Mouse (Mus musculus): ENCODE measurements around the gene Hist1h4a. TPM values are rescaled to one million over a fixed set of nuclear protein-coding genes. Genes with fewer than 3 reads are reported as not detected.

The Hist1h4a gene
- polyA plus RNA-seq, 1 experiment from 2014 or later, result not detected

Small RNA genes lying within 50 kb of the gene (microRNA-seq; reads per million reads assigned to microRNA genes)
- gene Gm44314 (ENCODE audit: borderline number of aligned reads) (not detected), gene Gm44484 (ENCODE audit: borderline number of aligned reads) (0.34 reads per million)

Other genes starting within 250 kb of the Hist1h4a start
- 2.1 and 3.4 TPM in 2 replicates for gene Hist1h4h, start 230.2 kb downstream of the Hist1h4a start, polyA plus RNA-seq (2014; fragmentation: Nextera tagmentation; extraction: Ambion mirVana)
- gene Hist1h2af, start 227.3 kb downstream of the Hist1h4a start, polyA plus RNA-seq (2014; fragmentation: Nextera tagmentation; extraction: Ambion mirVana), result 1.4 and 2.3 TPM in 2 replicates
- gene Hist1h3g, start 225.8 kb downstream of the Hist1h4a start, polyA plus RNA-seq (2014; fragmentation: Nextera tagmentation; extraction: Ambion mirVana), result 2.8 and 3.1 TPM in 2 replicates
- gene Hist1h2bh, start 217.8 kb downstream of the Hist1h4a start, polyA plus RNA-seq (2014; fragmentation: Nextera tagmentation; extraction: Ambion mirVana), result 0.43 and 0.66 TPM in 2 replicates
- gene Hist1h3f, start 217.2 kb downstream of the Hist1h4a start, polyA plus RNA-seq (2014; fragmentation: Nextera tagmentation; extraction: Ambion mirVana), result 0.19 TPM in 1 of 2 replicates, not detected in the other
- gene Hist1h4f, start 209.6 kb downstream of the Hist1h4a start, polyA plus RNA-seq (2014; fragmentation: Nextera tagmentation; extraction: Ambion mirVana), result not detected in 2 replicates
- gene Hist1h1d, start 208.0 kb downstream of the Hist1h4a start, polyA plus RNA-seq (2014; fragmentation: Nextera tagmentation; extraction: Ambion mirVana), result 0.15 and 0.27 TPM in 2 replicates
- 2.6 and 3.0 TPM in 2 replicates for gene Hist1h3e, start 198.9 kb downstream of the Hist1h4a start, polyA plus RNA-seq (2014; fragmentation: Nextera tagmentation; extraction: Ambion mirVana)
- 27.6 and 34.5 TPM in 2 replicates for gene Hist1h2ae, start 190.0 kb downstream of the Hist1h4a start, polyA plus RNA-seq (2014; fragmentation: Nextera tagmentation; extraction: Ambion mirVana)
- 2.3 and 6.5 TPM in 2 replicates for gene Hist1h2bg, start 189.8 kb downstream of the Hist1h4a start, polyA plus RNA-seq (2014; fragmentation: Nextera tagmentation; extraction: Ambion mirVana)
- 1.3 and 2.6 TPM in 2 replicates for gene Hist1h2bf, start 187.0 kb downstream of the Hist1h4a start, polyA plus RNA-seq (2014; fragmentation: Nextera tagmentation; extraction: Ambion mirVana)
- 0.44 and 1.3 TPM in 2 replicates for gene Hist1h2ad, start 186.8 kb downstream of the Hist1h4a start, polyA plus RNA-seq (2014; fragmentation: Nextera tagmentation; extraction: Ambion mirVana)
- 2.9 and 4.6 TPM in 2 replicates for gene Hist1h3d, start 185.5 kb downstream of the Hist1h4a start, polyA plus RNA-seq (2014; fragmentation: Nextera tagmentation; extraction: Ambion mirVana)
- 42.3 and 51.7 TPM in 2 replicates for gene Hist1h4d, start 179.6 kb downstream of the Hist1h4a start, polyA plus RNA-seq (2014; fragmentation: Nextera tagmentation; extraction: Ambion mirVana)
- gene Hist1h2be, start 140.1 kb downstream of the Hist1h4a start, polyA plus RNA-seq (2014; fragmentation: Nextera tagmentation; extraction: Ambion mirVana), result 1.5 and 2.4 TPM in 2 replicates
- gene Hist1h1e, start 138.7 kb downstream of the Hist1h4a start, polyA plus RNA-seq (2014; fragmentation: Nextera tagmentation; extraction: Ambion mirVana), result 8.4 and 11.1 TPM in 2 replicates
- gene Hist1h2ac, start 77.3 kb downstream of the Hist1h4a start, polyA plus RNA-seq (2014; fragmentation: Nextera tagmentation; extraction: Ambion mirVana), result 0.52 and 0.62 TPM in 2 replicates
- 31.3 and 31.9 TPM in 2 replicates for gene Hist1h2bc, start 77.0 kb downstream of the Hist1h4a start, polyA plus RNA-seq (2014; fragmentation: Nextera tagmentation; extraction: Ambion mirVana)
- gene Hist1h1t, start 65.4 kb downstream of the Hist1h4a start, polyA plus RNA-seq (2014; fragmentation: Nextera tagmentation; extraction: Ambion mirVana), result not detected in 2 replicates
- gene Hist1h4c, start 62.8 kb downstream of the Hist1h4a start, polyA plus RNA-seq (2014; fragmentation: Nextera tagmentation; extraction: Ambion mirVana), result 0.69 and 2.7 TPM in 2 replicates
- gene Hfe, start 50.4 kb downstream of the Hist1h4a start, polyA plus RNA-seq (2014; fragmentation: Nextera tagmentation; extraction: Ambion mirVana), result 8.2 and 9.9 TPM in 2 replicates
- gene Hist1h1c, start 22.4 kb downstream of the Hist1h4a start, polyA plus RNA-seq (2014; fragmentation: Nextera tagmentation; extraction: Ambion mirVana), result 24.6 TPM in 2 replicates
- 4.1 and 4.5 TPM in 2 replicates for gene Hist1h3c, start 15.6 kb downstream of the Hist1h4a start, polyA plus RNA-seq (2014; fragmentation: Nextera tagmentation; extraction: Ambion mirVana)
- gene Hist1h2bb, start 14.5 kb downstream of the Hist1h4a start, polyA plus RNA-seq (2014; fragmentation: Nextera tagmentation; extraction: Ambion mirVana), result 1.2 and 2.7 TPM in 2 replicates
- gene Hist1h2ab, start 10.1 kb downstream of the Hist1h4a start, polyA plus RNA-seq (2014; fragmentation: Nextera tagmentation; extraction: Ambion mirVana), result 16.7 and 18.1 TPM in 2 replicates
- 2.7 and 3.7 TPM in 2 replicates for gene Hist1h3b, start 9.0 kb downstream of the Hist1h4a start, polyA plus RNA-seq (2014; fragmentation: Nextera tagmentation; extraction: Ambion mirVana)
- gene Hist1h4b, start 4.2 kb downstream of the Hist1h4a start, polyA plus RNA-seq (2014; fragmentation: Nextera tagmentation; extraction: Ambion mirVana), result 2.2 and 2.7 TPM in 2 replicates
- gene Hist1h3a, start 1.2 kb upstream of the Hist1h4a start, polyA plus RNA-seq (2014; fragmentation: Nextera tagmentation; extraction: Ambion mirVana), result 2.5 and 4.0 TPM in 2 replicates
- 0.31 and 0.67 TPM in 2 replicates for gene Hist1h1a, start 2.4 kb upstream of the Hist1h4a start, polyA plus RNA-seq (2014; fragmentation: Nextera tagmentation; extraction: Ambion mirVana)
- gene Trim38, start 8.7 kb upstream of the Hist1h4a start, polyA plus RNA-seq (2014; fragmentation: Nextera tagmentation; extraction: Ambion mirVana), result 0.24 TPM in 1 of 2 replicates, not detected in the other
- not detected in 2 replicates for gene Slc17a2, start 45.8 kb upstream of the Hist1h4a start, polyA plus RNA-seq (2014; fragmentation: Nextera tagmentation; extraction: Ambion mirVana)
- gene Slc17a3, start 78.2 kb upstream of the Hist1h4a start, polyA plus RNA-seq (2014; fragmentation: Nextera tagmentation; extraction: Ambion mirVana), result not detected in 2 replicates
- gene Slc17a1, start 106.5 kb upstream of the Hist1h4a start, polyA plus RNA-seq (2014; fragmentation: Nextera tagmentation; extraction: Ambion mirVana), result not detected in 2 replicates
- gene Slc17a4, start 153.8 kb upstream of the Hist1h4a start, polyA plus RNA-seq (2014; fragmentation: Nextera tagmentation; extraction: Ambion mirVana), result not detected in 2 replicates
- gene Hist1h2ba, start 172.9 kb upstream of the Hist1h4a start, polyA plus RNA-seq (2014; fragmentation: Nextera tagmentation; extraction: Ambion mirVana), result not detected in 2 replicates
- not detected in 2 replicates for gene Hist1h2aa, start 173.2 kb upstream of the Hist1h4a start, polyA plus RNA-seq (2014; fragmentation: Nextera tagmentation; extraction: Ambion mirVana)
- gene Scgn, start 230.0 kb upstream of the Hist1h4a start, polyA plus RNA-seq (2014; fragmentation: Nextera tagmentation; extraction: Ambion mirVana), result not detected in 2 replicates

Measured in heart, embryonic 11.5 days (tissue).